Mouse (Mus musculus): ENCODE data around the gene Zmat1. TPM values are rescaled to one million over a fixed set of nuclear protein-coding genes. Genes with fewer than 3 reads are reported as not detected.

Zmat1 gene
- polyA plus RNA-seq, 1 experiment = 0.77 TPM

GRCm38 (mm10) chrX:134964546-134964945 lies 44.5 kb downstream of the Zmat1 start, which contains the start of gene Nxf2:
TSS of gene Nxf2 (minus strand) at chrX:134964754.
- 98% methylated on average over 19 of the region's 19 CpGs for WGBS
- peak within 1 kb of the TSS; percentile 18 for H3K4me3 ChIP-seq (ENCODE audit: control insufficient read depth, insufficient read depth, low read length)
- H3K36me3 ChIP-seq (ENCODE audit: control insufficient read depth, insufficient read depth, low read length) = no peaks in the 10 kb centered on the region
- no peaks in the 10 kb centered on the region for H3K27me3 ChIP-seq (ENCODE audit: control insufficient read depth, insufficient read depth, low read length)
- TF ChIP-seq POLR2A (IDR thresholded peaks at IDR 0.05; ENCODE audit: control insufficient read depth, extremely low read depth, insufficient read depth, low read length, poor library complexity) = no peak
- no peak for TF ChIP-seq CTCF (IDR thresholded peaks at IDR 0.05; ENCODE audit: borderline replicate concordance, control insufficient read depth, extremely low read depth, insufficient read depth, low read length, poor library complexity)
- DNase-seq = no peak
- no peaks in the 10 kb centered on the region for H3K4me1 ChIP-seq (replicated peaks; ENCODE audit: control insufficient read depth, insufficient read depth, low read length)
- H3K27ac ChIP-seq (ENCODE audit: control insufficient read depth, insufficient read depth, low read length) = no peak within 1 kb of the TSS

- Histone ChIP-seq H3K4me1 (replicated peaks; ENCODE audit: control insufficient read depth, insufficient read depth, low read length) (no peaks in the 10 kb centered on the region), H3K27ac (ENCODE audit: control insufficient read depth, insufficient read depth, low read length) (no peak overlapping the region), H3K4me3 (ENCODE audit: control insufficient read depth, insufficient read depth, low read length) (peak overlapping the region; percentile 18), H3K36me3 (ENCODE audit: control insufficient read depth, insufficient read depth, low read length) (no peaks in the 10 kb centered on the region), H3K27me3 (ENCODE audit: control insufficient read depth, insufficient read depth, low read length) (no peaks in the 10 kb centered on the region)
- peak; percentile 51 for DNase-seq
- TF ChIP-seq POLR2A (IDR thresholded peaks at IDR 0.05; ENCODE audit: control insufficient read depth, extremely low read depth, insufficient read depth, low read length, poor library complexity) (no peak), CTCF (IDR thresholded peaks at IDR 0.05; ENCODE audit: borderline replicate concordance, control insufficient read depth, extremely low read depth, insufficient read depth, low read length, poor library complexity) (no peak)
- WGBS = 60% methylated on average over 32 of the region's 53 CpGs
Measured at GRCm38 (mm10) chrX:134963305-134964094, 45.5 kb downstream of the Zmat1 start.

GRCm38 (mm10) chrX:134930361-134930760 lies 78.6 kb downstream of the Zmat1 start:
- DNase-seq = peak; percentile 18

GRCm38 (mm10) chrX:134929927-134930326 lies 79.1 kb downstream of the Zmat1 start:
- H3K4me1 ChIP-seq (replicated peaks; ENCODE audit: control insufficient read depth, insufficient read depth, low read length) = no peaks in the 10 kb centered on the region
- 88% methylated on average over 5 of the region's 5 CpGs for WGBS
- H3K36me3 ChIP-seq (ENCODE audit: control insufficient read depth, insufficient read depth, low read length) = no peaks in the 10 kb centered on the region
- no peaks in the 10 kb centered on the region for H3K27me3 ChIP-seq (ENCODE audit: control insufficient read depth, insufficient read depth, low read length)
- H3K4me3 ChIP-seq (ENCODE audit: control insufficient read depth, insufficient read depth, low read length) = no peak overlapping the region
- TF ChIP-seq POLR2A (IDR thresholded peaks at IDR 0.05; ENCODE audit: control insufficient read depth, extremely low read depth, insufficient read depth, low read length, poor library complexity) (no peak), CTCF (IDR thresholded peaks at IDR 0.05; ENCODE audit: borderline replicate concordance, control insufficient read depth, extremely low read depth, insufficient read depth, low read length, poor library complexity) (no peak)
- no peak overlapping the region for H3K27ac ChIP-seq (ENCODE audit: control insufficient read depth, insufficient read depth, low read length)
- no peak for DNase-seq

More at GRCm38 (mm10) chrX:134930361-134930760, 78.6 kb downstream of the Zmat1 start:
- H3K27ac ChIP-seq (ENCODE audit: control insufficient read depth, insufficient read depth, low read length) = no peak overlapping the region
- no peaks in the 10 kb centered on the region for H3K36me3 ChIP-seq (ENCODE audit: control insufficient read depth, insufficient read depth, low read length)
- TF ChIP-seq CTCF (IDR thresholded peaks at IDR 0.05; ENCODE audit: borderline replicate concordance, control insufficient read depth, extremely low read depth, insufficient read depth, low read length, poor library complexity) (no peak), POLR2A (IDR thresholded peaks at IDR 0.05; ENCODE audit: control insufficient read depth, extremely low read depth, insufficient read depth, low read length, poor library complexity) (no peak)
- WGBS = 35% methylated on average over 5 of the region's 5 CpGs
- no peaks in the 10 kb centered on the region for H3K4me1 ChIP-seq (replicated peaks; ENCODE audit: control insufficient read depth, insufficient read depth, low read length)
- no peaks in the 10 kb centered on the region for H3K27me3 ChIP-seq (ENCODE audit: control insufficient read depth, insufficient read depth, low read length)
- H3K4me3 ChIP-seq (ENCODE audit: control insufficient read depth, insufficient read depth, low read length) = no peak overlapping the region

GRCm38 (mm10) chrX:134925058-134925457 lies 84.0 kb downstream of the Zmat1 start:
- no peak overlapping the region for H3K4me3 ChIP-seq (ENCODE audit: control insufficient read depth, insufficient read depth, low read length)
- no peaks in the 10 kb centered on the region for H3K27me3 ChIP-seq (ENCODE audit: control insufficient read depth, insufficient read depth, low read length)
- no peaks in the 10 kb centered on the region for H3K36me3 ChIP-seq (ENCODE audit: control insufficient read depth, insufficient read depth, low read length)
- DNase-seq = peak; percentile 26
- no peaks in the 10 kb centered on the region for H3K4me1 ChIP-seq (replicated peaks; ENCODE audit: control insufficient read depth, insufficient read depth, low read length)
- H3K27ac ChIP-seq (ENCODE audit: control insufficient read depth, insufficient read depth, low read length) = no peak overlapping the region
- no peak for TF ChIP-seq CTCF (IDR thresholded peaks at IDR 0.05; ENCODE audit: borderline replicate concordance, control insufficient read depth, extremely low read depth, insufficient read depth, low read length, poor library complexity)
- no peak for TF ChIP-seq POLR2A (IDR thresholded peaks at IDR 0.05; ENCODE audit: control insufficient read depth, extremely low read depth, insufficient read depth, low read length, poor library complexity)

- no peak overlapping the region for H3K27ac ChIP-seq (ENCODE audit: control insufficient read depth, insufficient read depth, low read length)
- H3K36me3 ChIP-seq (ENCODE audit: control insufficient read depth, insufficient read depth, low read length) = no peaks in the 10 kb centered on the region
- H3K4me3 ChIP-seq (ENCODE audit: control insufficient read depth, insufficient read depth, low read length) = no peak overlapping the region
- WGBS = 94% methylated on average over 7 of the region's 7 CpGs
- TF ChIP-seq CTCF (IDR thresholded peaks at IDR 0.05; ENCODE audit: borderline replicate concordance, control insufficient read depth, extremely low read depth, insufficient read depth, low read length, poor library complexity) (no peak), POLR2A (IDR thresholded peaks at IDR 0.05; ENCODE audit: control insufficient read depth, extremely low read depth, insufficient read depth, low read length, poor library complexity) (no peak)
- DNase-seq = no peak
- no peaks in the 10 kb centered on the region for H3K27me3 ChIP-seq (ENCODE audit: control insufficient read depth, insufficient read depth, low read length)
- no peaks in the 10 kb centered on the region for H3K4me1 ChIP-seq (replicated peaks; ENCODE audit: control insufficient read depth, insufficient read depth, low read length)
Measured at GRCm38 (mm10) chrX:134923675-134924424, 85.2 kb downstream of the Zmat1 start.

Other genes starting within 250 kb of the Zmat1 start
- gene Armcx2, start 200.0 kb downstream of the Zmat1 start, polyA plus RNA-seq (2012; rRNA removed) = 15.9 and 16.9 TPM in 2 replicates
- 0.11 TPM in 1 of 2 replicates, not detected in the other for gene Nxf2, start 44.5 kb downstream of the Zmat1 start, polyA plus RNA-seq (2012; rRNA removed)
- gene Gm15023, start 168.4 kb upstream of the Zmat1 start, polyA plus RNA-seq (2012; rRNA removed) = not detected in 2 replicates
- gene Tceal6, start 201.5 kb upstream of the Zmat1 start, polyA plus RNA-seq (2012; rRNA removed) = not detected in 2 replicates

All from thymus, adult 2 months (tissue).